In the genomic region with DNA sequence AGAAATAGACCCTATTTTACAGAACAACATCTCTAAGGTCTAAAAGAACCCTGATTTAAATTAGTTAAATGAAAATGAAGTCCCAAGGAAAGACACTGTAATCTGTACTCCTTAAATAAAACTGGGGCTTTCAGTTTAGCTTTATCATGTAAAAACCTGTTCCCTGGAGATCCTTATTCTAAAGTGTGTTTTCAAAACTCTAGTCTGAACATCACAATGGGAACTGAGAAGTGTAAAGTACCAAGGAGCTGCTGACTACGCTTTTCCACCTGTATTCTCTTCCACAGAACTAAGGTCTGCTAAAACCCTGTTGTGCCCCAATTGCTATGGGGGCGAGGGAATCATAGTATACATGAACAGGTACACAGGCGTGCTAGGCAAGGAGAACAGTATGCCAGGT, we compare ENCODE assay signal across 20 mouse cellular contexts. TPM values are rescaled to one million over a fixed set of nuclear protein-coding genes. Genes with fewer than 3 reads are reported as not detected.
"Had no signal": no experiment of that assay in that cellular context is flagged by ENCODE, and none has a peak within 500 bp of the region (broad histone marks: within the 10 kb centered on the region; RNA-seq: fewer than 3 reads in every experiment).

No protein-coding gene starts in this region.

- DNase-seq: kidney, adult 18-20 months; kidney, postnatal 10 days; layer of hippocampus, postnatal 36 days; lung, embryonic 14.5 days; lung, postnatal 10 days; lung, postnatal 4 days; midbrain, embryonic 14.5 days; right cerebral cortex, postnatal 4 days; spleen, adult 18-20 months; thymus, postnatal 4 days had no signal

- H3K36me3 ChIP-seq: intestine, embryonic 15.5 days; limb, embryonic 15.5 days; neural tube, embryonic 15.5 days had no signal

- H3K4me3 ChIP-seq: intestine, embryonic 15.5 days; limb, embryonic 15.5 days; midbrain, embryonic 10.5 days; myocyte; neural tube, embryonic 15.5 days had no signal

- H3K27me3 ChIP-seq: intestine, embryonic 15.5 days; limb, embryonic 15.5 days; neural tube, embryonic 15.5 days had no signal

- ATAC-seq: intestine, embryonic 15.5 days had no signal

- H3K4me2 ChIP-seq: intestine, embryonic 15.5 days; limb, embryonic 15.5 days; lung, embryonic 14.5 days; neural tube, embryonic 15.5 days had no signal

- H3K9ac ChIP-seq: intestine, embryonic 15.5 days; limb, embryonic 15.5 days; liver, embryonic 14.5 days; lung, embryonic 14.5 days; neural tube, embryonic 15.5 days had no signal

- H3K9me3 ChIP-seq: intestine, embryonic 15.5 days; limb, embryonic 15.5 days; midbrain, embryonic 10.5 days; neural tube, embryonic 15.5 days had no signal

- H3K27ac ChIP-seq: intestine, embryonic 15.5 days; limb, embryonic 15.5 days; liver, embryonic 14.5 days; midbrain, embryonic 10.5 days; neural tube, embryonic 15.5 days; stomach, postnatal 0 days had no signal

RNA-seq across cellular contexts. Expression of a gene that starts 43.5 kb away (rescaled TPM):
- polyA plus RNA-seq: intestine, embryonic 15.5 days; kidney, embryonic 14.5 days; limb, embryonic 11.5 days; lung, embryonic 14.5 days; midbrain, embryonic 10.5 days; midbrain, embryonic 14.5 days; neural tube, embryonic 11.5 days; neural tube, embryonic 15.5 days; stomach, postnatal 0 days had no signal
